Mouse (Mus musculus): ENCODE results near the gene Parp2. TPM values are rescaled to one million over a fixed set of nuclear protein-coding genes. Genes with fewer than 3 reads are reported as not detected.

Gene Parp2
- polyA plus RNA-seq (2014; fragmentation: Illumina TruSeq; extraction: RNeasy Lipid Tissue Mini Kit (QIAGEN cat#74804); ENCODE audit: low read depth, low replicate concordance): 45.3 TPM

DNA sequence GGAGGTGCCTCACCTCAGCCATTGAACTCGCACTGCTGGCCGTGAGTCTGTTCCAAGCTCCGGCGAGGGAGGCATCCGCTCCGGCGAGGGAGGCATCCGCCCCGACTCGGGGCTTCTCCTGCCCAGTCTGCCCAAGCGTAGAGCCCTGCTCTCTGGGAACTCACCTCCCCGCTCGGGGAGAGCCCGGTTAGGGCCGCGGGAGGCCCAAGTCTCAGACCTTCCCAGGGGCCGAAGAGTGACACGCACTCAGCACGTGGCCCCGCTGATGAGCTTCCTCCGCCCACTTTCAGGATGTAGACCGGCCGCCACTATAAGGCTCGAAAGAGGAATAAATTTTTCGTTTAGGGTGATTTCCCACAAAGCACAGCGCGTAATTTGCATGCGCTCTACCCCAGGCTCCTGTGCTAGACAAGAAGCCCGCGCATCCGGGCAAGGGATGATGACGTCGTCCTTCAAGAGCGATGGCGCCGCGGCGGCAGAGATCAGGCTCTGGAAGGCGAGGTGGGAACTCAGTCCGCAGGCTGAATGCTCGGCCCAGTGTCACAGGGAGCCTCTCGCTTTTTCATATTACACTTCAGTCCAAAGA lies at the start of gene Parp2, which contains the start of gene Ccnb1ip1:
Gene Parp2, plus strand, starts transcription at position 355 of the 586 bp plus-strand sequence.
Gene Ccnb1ip1, minus strand, starts transcription at position 246 of the 586 bp plus-strand sequence.

DNA sequence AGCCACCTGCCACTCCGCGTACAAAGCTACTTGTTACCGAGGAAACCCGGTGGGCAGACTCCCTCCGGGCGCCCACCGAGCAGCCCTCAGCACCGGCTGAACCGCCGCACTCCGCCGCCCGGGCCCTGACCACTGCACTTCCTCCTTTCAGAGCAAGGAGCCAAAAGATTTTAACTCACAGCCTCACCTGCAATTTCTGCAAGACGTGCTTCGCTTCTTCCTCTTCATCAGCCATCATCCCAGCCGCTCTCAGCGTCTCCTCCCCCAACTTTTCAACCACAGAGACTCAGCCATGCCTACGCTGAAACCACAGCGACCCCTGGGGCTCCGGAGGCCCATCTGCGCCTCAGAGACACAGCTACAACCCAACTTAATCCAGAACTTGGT lies 22.4 kb upstream of the Parp2 start, which contains the start of gene Ttc5:
Gene Ttc5, minus strand, starts transcription at position 269 of the 387 bp plus-strand sequence.

DNA sequence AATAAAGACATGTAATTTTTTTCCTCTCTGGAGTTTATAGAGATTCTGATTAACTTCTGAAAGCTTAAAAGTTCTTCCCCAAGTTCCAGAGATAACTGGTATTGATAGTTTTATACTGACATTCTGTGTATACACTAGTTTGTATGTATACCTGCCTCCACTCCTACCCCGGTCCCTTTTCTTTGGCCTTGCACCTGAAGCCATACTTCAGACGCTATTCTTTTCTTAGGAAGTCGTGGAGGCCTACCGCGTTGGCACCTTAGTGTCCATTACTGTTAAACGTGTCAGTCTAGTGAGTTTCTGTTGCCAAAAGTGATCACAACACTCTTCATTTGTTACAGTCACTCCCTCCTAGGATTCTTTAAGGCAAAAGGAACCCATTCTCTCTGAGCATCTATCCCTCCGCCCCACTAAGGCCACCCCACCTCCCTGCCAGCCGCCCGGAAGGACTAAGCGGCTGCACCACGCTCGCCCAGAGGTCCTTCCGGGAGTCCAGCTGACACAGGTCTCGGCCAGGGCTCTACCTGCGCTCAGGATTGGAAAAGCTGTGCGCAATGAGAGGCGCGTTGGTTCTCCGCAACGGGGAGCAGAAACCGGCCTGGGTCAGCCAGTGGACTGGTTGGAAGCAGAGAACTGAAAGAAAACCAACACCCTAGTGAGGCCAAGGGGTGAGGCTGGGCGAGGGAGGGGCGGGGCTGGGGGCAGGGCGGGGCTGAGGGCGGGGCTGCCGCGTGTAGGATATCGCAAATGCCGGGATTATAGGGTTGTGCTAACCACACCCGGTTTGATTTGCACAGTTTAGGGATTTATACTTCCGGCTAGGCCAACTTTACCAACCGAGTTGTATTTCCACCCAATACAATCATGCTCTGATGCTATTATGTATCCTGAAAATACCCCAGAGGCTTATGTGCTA lies 62.5 kb downstream of the Parp2 start, which contains the start of gene Tep1:
Gene Tep1, minus strand, starts transcription at position 672 of the 916 bp plus-strand sequence.

Other genes starting within 250 kb of the Parp2 start
- gene Olfr744, start 193.0 kb upstream of the Parp2 start, polyA plus RNA-seq (2014; fragmentation: Illumina TruSeq; extraction: RNeasy Lipid Tissue Mini Kit (QIAGEN cat#74804); ENCODE audit: low read depth, low replicate concordance): not detected
- not detected for gene Olfr745, start 168.5 kb upstream of the Parp2 start, polyA plus RNA-seq (2014; fragmentation: Illumina TruSeq; extraction: RNeasy Lipid Tissue Mini Kit (QIAGEN cat#74804); ENCODE audit: low read depth, low replicate concordance)
- not detected for gene Olfr746, start 160.8 kb upstream of the Parp2 start, polyA plus RNA-seq (2014; fragmentation: Illumina TruSeq; extraction: RNeasy Lipid Tissue Mini Kit (QIAGEN cat#74804); ENCODE audit: low read depth, low replicate concordance)
- not detected for gene Olfr747, start 114.6 kb upstream of the Parp2 start, polyA plus RNA-seq (2014; fragmentation: Illumina TruSeq; extraction: RNeasy Lipid Tissue Mini Kit (QIAGEN cat#74804); ENCODE audit: low read depth, low replicate concordance)
- gene Olfr748, start 100.5 kb upstream of the Parp2 start, polyA plus RNA-seq (2014; fragmentation: Illumina TruSeq; extraction: RNeasy Lipid Tissue Mini Kit (QIAGEN cat#74804); ENCODE audit: low read depth, low replicate concordance): not detected
- gene Olfr749, start 62.7 kb upstream of the Parp2 start, polyA plus RNA-seq (2014; fragmentation: Illumina TruSeq; extraction: RNeasy Lipid Tissue Mini Kit (QIAGEN cat#74804); ENCODE audit: low read depth, low replicate concordance): not detected
- gene Ttc5, start 22.3 kb upstream of the Parp2 start, polyA plus RNA-seq (2014; fragmentation: Illumina TruSeq; extraction: RNeasy Lipid Tissue Mini Kit (QIAGEN cat#74804); ENCODE audit: low read depth, low replicate concordance): 14.5 TPM
- gene Ccnb1ip1, start 109 bp upstream of the Parp2 start, polyA plus RNA-seq (2014; fragmentation: Illumina TruSeq; extraction: RNeasy Lipid Tissue Mini Kit (QIAGEN cat#74804); ENCODE audit: low read depth, low replicate concordance): not detected
- 11.6 TPM for gene Tep1, start 62.7 kb downstream of the Parp2 start, polyA plus RNA-seq (2014; fragmentation: Illumina TruSeq; extraction: RNeasy Lipid Tissue Mini Kit (QIAGEN cat#74804); ENCODE audit: low read depth, low replicate concordance)
- gene Klhl33, start 89.7 kb downstream of the Parp2 start, polyA plus RNA-seq (2014; fragmentation: Illumina TruSeq; extraction: RNeasy Lipid Tissue Mini Kit (QIAGEN cat#74804); ENCODE audit: low read depth, low replicate concordance): 1.8 TPM
- 12.5 TPM for gene Osgep, start 117.1 kb downstream of the Parp2 start, polyA plus RNA-seq (2014; fragmentation: Illumina TruSeq; extraction: RNeasy Lipid Tissue Mini Kit (QIAGEN cat#74804); ENCODE audit: low read depth, low replicate concordance)
- 28.1 TPM for gene Apex1, start 117.1 kb downstream of the Parp2 start, polyA plus RNA-seq (2014; fragmentation: Illumina TruSeq; extraction: RNeasy Lipid Tissue Mini Kit (QIAGEN cat#74804); ENCODE audit: low read depth, low replicate concordance)
- gene Pip4p1, start 123.0 kb downstream of the Parp2 start, polyA plus RNA-seq (2014; fragmentation: Illumina TruSeq; extraction: RNeasy Lipid Tissue Mini Kit (QIAGEN cat#74804); ENCODE audit: low read depth, low replicate concordance): 19.0 TPM
- gene Pnp, start 123.2 kb downstream of the Parp2 start, polyA plus RNA-seq (2014; fragmentation: Illumina TruSeq; extraction: RNeasy Lipid Tissue Mini Kit (QIAGEN cat#74804); ENCODE audit: low read depth, low replicate concordance): 56.6 TPM
- not detected for gene Gm49342, start 136.7 kb downstream of the Parp2 start, polyA plus RNA-seq (2014; fragmentation: Illumina TruSeq; extraction: RNeasy Lipid Tissue Mini Kit (QIAGEN cat#74804); ENCODE audit: low read depth, low replicate concordance)
- gene Pnp2, start 148.2 kb downstream of the Parp2 start, polyA plus RNA-seq (2014; fragmentation: Illumina TruSeq; extraction: RNeasy Lipid Tissue Mini Kit (QIAGEN cat#74804); ENCODE audit: low read depth, low replicate concordance): 0.52 TPM
- 0.52 TPM for gene Rnase10, start 199.9 kb downstream of the Parp2 start, polyA plus RNA-seq (2014; fragmentation: Illumina TruSeq; extraction: RNeasy Lipid Tissue Mini Kit (QIAGEN cat#74804); ENCODE audit: low read depth, low replicate concordance)
- gene Rnase9, start 234.0 kb downstream of the Parp2 start, polyA plus RNA-seq (2014; fragmentation: Illumina TruSeq; extraction: RNeasy Lipid Tissue Mini Kit (QIAGEN cat#74804); ENCODE audit: low read depth, low replicate concordance): not detected
- gene Rnase11, start 242.3 kb downstream of the Parp2 start, polyA plus RNA-seq (2014; fragmentation: Illumina TruSeq; extraction: RNeasy Lipid Tissue Mini Kit (QIAGEN cat#74804); ENCODE audit: low read depth, low replicate concordance): not detected
- gene Rnase12, start 249.8 kb downstream of the Parp2 start, polyA plus RNA-seq (2014; fragmentation: Illumina TruSeq; extraction: RNeasy Lipid Tissue Mini Kit (QIAGEN cat#74804); ENCODE audit: low read depth, low replicate concordance): not detected

Measured in adrenal gland, adult 10 weeks (tissue).